Mouse (Mus musculus) splenic B cell, adult 2 months (primary cell): ENCODE measurements around the gene Mettl8.
A peak's percentile ranks its signal among the peaks of the same experiment; 100 is the strongest.

ENCODE experiments used
- DNase-seq: peaks from one replicate; pipeline ENCODE4 v3.0.0-alpha.2; 2011; ENCODE audit warnings: low read depth, low spot score
- H3K27me3 ChIP-seq: 2 replicates; pipeline ENCODE4 v1.6.1; 2012; ENCODE audit warnings: mild to moderate bottlenecking, low read length, moderate library complexity, mixed read lengths; ENCODE audit not compliant: control insufficient read depth, poor library complexity, insufficient read depth, severe bottlenecking
- H3K36me3 ChIP-seq: 2 replicates; pipeline ENCODE4 v1.6.1; 2012; ENCODE audit warnings: mild to moderate bottlenecking, low read length, moderate library complexity, mixed read lengths; ENCODE audit not compliant: control insufficient read depth, poor library complexity, insufficient read depth, severe bottlenecking

Gene Mettl8

DNA sequence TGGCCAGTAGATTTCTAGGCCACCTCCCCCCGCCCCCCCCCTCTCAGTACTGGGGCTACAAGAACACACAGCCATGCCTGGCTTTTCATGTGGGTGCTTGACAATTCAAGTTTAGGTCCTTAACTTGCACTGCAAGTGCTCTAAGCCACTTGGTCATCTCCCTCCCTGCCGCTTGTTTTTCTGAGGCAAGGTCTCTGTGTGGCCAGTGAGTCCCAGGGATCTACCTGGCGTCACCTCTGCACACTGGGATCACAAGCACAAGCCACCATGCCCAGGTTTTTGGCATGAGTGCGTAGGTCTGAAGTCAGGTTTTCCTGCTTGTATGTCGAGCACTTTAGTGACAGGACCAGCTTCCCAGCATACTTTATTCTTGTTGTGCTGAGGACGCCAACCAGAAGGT, 31.4 kb downstream of the Mettl8 start:
- DNase-seq: no peak
- no peaks in the 10 kb centered on the region for H3K27me3 ChIP-seq

DNA sequence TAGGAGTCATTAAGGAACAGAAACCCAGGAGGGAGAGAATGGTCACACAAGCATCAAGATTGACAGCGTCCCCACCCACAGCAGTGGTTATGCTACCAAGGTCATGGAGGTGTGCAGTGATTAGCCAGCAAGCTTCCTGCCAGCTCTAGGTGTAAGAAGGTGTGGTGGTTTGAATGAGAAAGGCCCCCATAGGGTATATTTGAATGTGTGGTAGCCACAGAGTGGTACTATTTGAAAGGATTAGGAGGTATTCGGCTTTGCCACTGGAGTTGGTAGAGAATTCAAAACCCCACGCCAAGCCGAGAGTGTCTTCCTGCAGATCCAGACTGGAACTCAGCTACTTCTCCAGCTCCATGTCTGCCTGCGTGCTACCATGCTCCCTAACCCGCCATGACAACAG, 32.4 kb downstream of the Mettl8 start:
- no peaks in the 10 kb centered on the region for H3K36me3 ChIP-seq
- peak; percentile 40 for DNase-seq
- H3K27me3 ChIP-seq: no peaks in the 10 kb centered on the region

More for the DNA sequence above, 31.4 kb downstream of the Mettl8 start:
- H3K36me3 ChIP-seq: no peaks in the 10 kb centered on the region

GRCm38 (mm10) chr2:71020674-71021073, 34.7 kb downstream of the Mettl8 start:
- no peaks in the 10 kb centered on the region for H3K36me3 ChIP-seq
- no peak for DNase-seq
- H3K27me3 ChIP-seq: no peaks in the 10 kb centered on the region

DNA sequence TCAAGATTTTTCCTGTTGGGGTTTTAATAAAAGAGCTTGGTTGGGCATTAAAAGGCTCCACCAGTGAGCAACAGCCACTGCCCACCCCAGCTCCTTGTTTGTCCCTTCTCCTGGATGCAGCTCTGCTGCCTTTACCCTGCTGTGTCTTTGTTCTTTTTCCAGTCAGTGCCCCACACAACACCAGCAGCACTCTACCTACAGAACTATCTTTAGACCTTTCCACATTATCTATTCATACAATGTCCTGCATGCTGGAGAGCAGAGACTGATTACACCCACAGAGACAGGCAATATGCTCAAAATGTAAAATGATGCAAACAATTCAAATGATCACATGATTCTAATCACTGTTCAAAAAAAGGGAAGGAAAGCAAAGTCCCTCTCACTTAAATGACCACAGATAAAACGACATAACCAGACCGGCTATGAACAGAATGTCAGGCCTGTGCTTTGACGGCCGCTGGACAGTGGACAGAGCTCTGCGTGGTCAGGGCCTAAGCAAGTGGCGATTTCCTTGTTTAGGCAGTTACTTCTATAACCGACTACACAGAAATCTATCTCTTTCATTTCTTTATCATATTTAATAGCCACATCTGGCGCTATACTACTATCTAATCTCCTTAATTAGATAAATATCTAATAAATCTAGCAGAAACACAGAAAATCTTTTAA, 35.5 kb downstream of the Mettl8 start:
- H3K27me3 ChIP-seq: no peaks in the 10 kb centered on the region
- DNase-seq: no peak
- H3K36me3 ChIP-seq: no peaks in the 10 kb centered on the region

DNA sequence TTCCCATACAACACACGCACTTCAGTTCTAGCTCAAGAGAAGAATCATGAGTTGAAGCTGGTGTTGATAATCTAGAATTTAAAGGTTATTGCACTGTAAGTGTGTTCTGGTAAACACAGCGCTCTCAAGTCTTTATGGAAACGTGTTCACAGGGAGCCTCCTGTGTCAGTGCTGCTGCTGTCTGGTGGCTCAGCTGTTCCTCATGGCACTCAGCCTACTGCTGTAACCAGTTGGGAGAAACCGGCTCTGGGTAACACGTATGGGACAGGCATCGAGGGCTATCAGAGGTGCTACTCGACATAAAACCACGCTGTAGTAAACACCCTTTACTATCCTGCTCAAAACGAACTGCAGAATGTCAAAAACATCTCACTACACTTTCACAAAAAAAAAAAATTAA, 36.1 kb downstream of the Mettl8 start:
- Histone ChIP-seq H3K36me3 (no peaks in the 10 kb centered on the region), H3K27me3 (no peaks in the 10 kb centered on the region)
- no peak for DNase-seq

DNA sequence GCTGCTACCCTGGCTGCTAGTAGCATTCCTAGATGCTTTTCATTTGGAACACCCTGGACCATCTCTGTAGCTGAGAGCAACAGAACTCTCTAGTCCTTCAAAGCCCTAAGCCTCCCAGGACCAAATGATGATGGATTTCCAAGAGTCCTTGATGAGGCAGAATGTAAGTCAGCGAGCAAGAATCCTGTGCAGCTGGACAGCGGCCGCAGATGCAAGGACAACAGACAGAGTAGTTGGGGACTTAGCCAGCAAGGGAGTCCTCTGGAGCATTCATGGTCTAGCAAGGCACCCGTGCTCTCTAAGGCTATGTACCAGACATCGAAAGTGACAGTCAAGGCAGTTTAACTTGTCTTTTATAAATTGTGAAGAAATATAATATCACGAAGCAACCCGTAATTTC, 41.9 kb downstream of the Mettl8 start:
- Histone ChIP-seq H3K36me3 (no peaks in the 10 kb centered on the region), H3K27me3 (no peaks in the 10 kb centered on the region)
- no peak for DNase-seq

DNA sequence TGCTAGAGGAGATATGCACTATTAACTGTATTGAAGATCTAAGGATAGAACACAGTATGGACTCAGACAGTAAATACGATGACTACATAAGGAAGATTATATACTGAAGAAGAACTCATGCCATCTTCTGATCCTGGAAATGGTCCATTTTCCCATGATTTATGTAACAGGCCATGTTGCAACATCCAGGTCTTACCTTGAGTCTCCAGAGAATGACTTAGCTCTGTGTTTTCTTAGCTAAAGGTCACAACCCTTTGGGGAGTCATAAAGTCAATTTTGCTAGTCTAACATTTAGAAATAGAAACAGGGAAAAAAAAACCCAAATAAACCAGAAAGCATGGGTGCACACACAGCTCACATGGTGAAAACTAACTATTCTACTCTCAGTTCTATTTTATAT, 43.6 kb downstream of the Mettl8 start:
- no peak for DNase-seq
- Histone ChIP-seq H3K36me3 (no peaks in the 10 kb centered on the region), H3K27me3 (no peaks in the 10 kb centered on the region)

GRCm38 (mm10) chr2:71004354-71004753, 51.0 kb downstream of the Mettl8 start:
- Histone ChIP-seq H3K27me3 (no peaks in the 10 kb centered on the region), H3K36me3 (no peaks in the 10 kb centered on the region)
- DNase-seq: no peak

- H3K27me3 ChIP-seq: no peaks in the 10 kb centered on the region
- DNase-seq: no peak
- no peaks in the 10 kb centered on the region for H3K36me3 ChIP-seq
Measured at GRCm38 (mm10) chr2:71002509-71002908, 52.9 kb downstream of the Mettl8 start.

DNA sequence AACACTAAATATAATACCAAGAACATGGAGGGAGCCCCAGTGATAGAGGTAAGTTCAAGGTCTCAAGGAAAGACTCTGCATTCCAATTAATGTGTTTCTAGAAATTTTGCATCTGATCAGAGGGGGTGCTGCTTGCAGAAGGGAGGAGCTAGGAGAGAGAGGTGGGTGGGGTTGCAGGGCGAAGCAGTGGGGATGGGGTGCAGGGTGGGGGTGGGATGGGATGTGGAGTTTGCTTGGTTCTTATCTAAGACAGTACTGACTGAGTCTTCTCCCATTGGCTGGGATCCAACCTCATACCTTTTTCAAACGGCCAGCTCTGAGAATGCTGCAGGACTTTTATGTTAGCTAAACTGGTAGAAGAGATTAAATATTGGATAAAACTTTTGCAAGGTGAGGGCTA, 56.6 kb downstream of the Mettl8 start:
- no peak for DNase-seq

DNA sequence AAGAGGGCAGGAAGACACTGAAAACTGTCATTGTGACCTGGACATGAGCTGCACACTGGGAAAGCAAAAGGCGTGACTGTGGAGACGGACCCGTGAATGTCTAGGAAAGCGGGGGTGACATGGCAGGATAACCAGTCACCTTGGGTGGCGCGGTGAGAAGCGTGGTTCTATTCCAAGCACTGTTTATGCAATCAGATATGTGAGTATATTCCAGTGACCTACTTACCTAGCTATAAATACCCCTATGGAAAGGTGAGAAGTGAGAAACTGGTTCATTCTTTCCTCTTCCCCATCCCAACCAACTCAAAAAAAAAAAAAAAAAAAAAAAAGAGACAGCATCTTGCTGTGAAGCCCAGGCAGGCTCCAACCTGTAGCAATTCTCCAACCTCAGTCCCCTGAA, 58.9 kb downstream of the Mettl8 start:
- Histone ChIP-seq H3K36me3 (no peaks in the 10 kb centered on the region), H3K27me3 (no peaks in the 10 kb centered on the region)
- no peak for DNase-seq

More for the DNA sequence above, 56.6 kb downstream of the Mettl8 start:
- Histone ChIP-seq H3K36me3 (no peaks in the 10 kb centered on the region), H3K27me3 (no peaks in the 10 kb centered on the region)

GRCm38 (mm10) chr2:70995900-70996299, 59.5 kb downstream of the Mettl8 start:
- Histone ChIP-seq H3K27me3 (no peaks in the 10 kb centered on the region), H3K36me3 (no peaks in the 10 kb centered on the region)
- DNase-seq: no peak

DNA sequence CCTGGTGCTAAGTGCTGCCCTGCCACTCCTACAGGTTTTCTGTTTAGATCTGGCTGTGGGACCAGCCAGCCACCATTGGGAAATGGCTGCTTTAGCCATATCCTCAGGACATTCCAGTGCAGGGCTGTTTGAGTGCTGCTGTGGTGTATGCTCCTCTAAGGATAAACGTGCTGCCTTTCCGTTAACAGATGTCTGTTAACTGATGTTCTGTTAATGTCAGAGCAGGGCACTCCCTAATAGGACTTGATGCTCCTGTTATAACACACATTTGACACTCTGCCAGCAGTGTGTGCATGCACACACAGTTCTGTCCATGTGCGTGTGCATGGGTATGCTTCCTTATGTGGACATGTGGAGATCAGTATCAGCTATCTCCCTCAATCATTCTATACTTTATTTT, 61.6 kb downstream of the Mettl8 start:
- no peaks in the 10 kb centered on the region for H3K27me3 ChIP-seq
- no peak for DNase-seq
- H3K36me3 ChIP-seq: no peaks in the 10 kb centered on the region

GRCm38 (mm10) chr2:70992715-70993114, 62.7 kb downstream of the Mettl8 start:
- no peak for DNase-seq
- Histone ChIP-seq H3K27me3 (no peaks in the 10 kb centered on the region), H3K36me3 (no peaks in the 10 kb centered on the region)

DNA sequence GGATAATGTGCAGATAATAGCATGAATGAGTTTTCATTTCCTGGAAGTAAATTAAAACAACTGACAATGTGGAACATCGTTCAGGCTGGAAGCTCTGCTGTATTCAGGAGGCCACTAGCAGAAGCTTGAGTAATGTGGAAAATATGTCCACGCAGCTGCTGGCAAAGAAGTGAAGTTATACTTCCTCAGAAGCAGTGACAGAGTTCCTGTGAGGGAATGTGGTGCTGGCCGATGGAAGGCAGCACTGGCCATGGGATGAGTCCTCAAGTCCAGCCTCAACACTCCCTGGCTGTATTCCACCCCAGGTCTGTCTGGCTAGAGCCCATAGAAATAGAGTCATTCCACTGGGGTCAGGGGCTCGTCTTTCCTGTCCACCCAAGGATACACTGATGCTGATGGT, 65.2 kb downstream of the Mettl8 start:
- Histone ChIP-seq H3K36me3 (no peaks in the 10 kb centered on the region), H3K27me3 (no peaks in the 10 kb centered on the region)

More for the DNA sequence above, 65.2 kb downstream of the Mettl8 start:
- no peak for DNase-seq
